Mouse (Mus musculus) brain, embryonic 14.5 days (tissue): ENCODE data around the gene Sstr3.

Experiments
- CTCF ChIP-seq: fragments of 200-500 bp; IDR thresholded peaks from 2 replicates; pipeline ENCODE4 v1.5.1; 2012; ENCODE audit warnings: inconsistent platforms, mild to moderate bottlenecking, moderate library complexity, borderline replicate concordance; ENCODE audit not compliant: insufficient read depth, insufficient read length; ENCODE audit errors: extremely low read depth
- POLR2A ChIP-seq: fragments of 200-500 bp; IDR thresholded peaks from 2 replicates; pipeline ENCODE4 v1.6.1; 2012; ENCODE audit warnings: mild to moderate bottlenecking, inconsistent platforms, borderline replicate concordance; ENCODE audit not compliant: poor library complexity, insufficient read depth, insufficient read length, severe bottlenecking; ENCODE audit errors: extremely low read depth

DNA sequence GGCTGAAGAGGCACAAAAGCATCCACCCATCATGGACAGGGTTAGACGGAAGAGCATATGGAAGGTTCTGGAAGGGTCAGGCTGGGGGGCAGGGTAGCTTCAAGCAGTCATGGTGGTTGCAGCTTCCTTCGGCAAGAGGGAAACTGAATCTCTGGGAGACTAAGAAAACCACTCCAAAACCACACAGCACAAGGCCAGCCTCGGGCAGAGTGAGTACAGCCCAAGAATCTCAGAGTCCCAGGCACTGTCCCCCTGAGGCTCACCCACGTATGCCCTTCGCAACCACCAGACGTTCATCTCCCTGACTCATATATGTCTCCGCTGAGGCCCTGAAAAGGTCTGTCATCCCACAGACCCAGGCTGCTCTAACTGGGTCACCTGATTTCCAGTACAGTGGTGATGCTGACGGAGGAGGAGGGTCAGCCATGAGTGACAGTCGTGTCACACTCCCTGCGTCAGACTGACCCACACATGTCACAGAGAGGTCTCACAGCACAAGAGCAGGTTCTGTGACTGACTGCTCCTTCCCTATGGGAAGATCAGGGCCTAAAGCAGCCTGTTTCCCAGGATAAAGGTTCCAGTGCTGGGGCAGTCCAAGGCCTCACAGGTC is 51.0 kb downstream of the Sstr3 start:
- no peak for TF ChIP-seq CTCF
- no peak for TF ChIP-seq POLR2A
